Mouse (Mus musculus) left cerebral cortex, adult 8-10 months (tissue): Measurements from ENCODE around the gene Cxcr2. TPM values are rescaled to one million over a fixed set of nuclear protein-coding genes. Genes with fewer than 3 reads are reported as not detected.
"Not testable (repeated sequence)": the region's sequence is repeated elsewhere in the genome, so short reads cannot be mapped to it uniquely, and the experiment has no call there.

Source experiments
- DNase-seq, 2 experiments: peaks; one replicate each; pipeline ENCODE4 v3.0.0; 2022; ENCODE audit warnings: low spot score in 2 of 2
- total RNA-seq, 4 experiments: library from RNA; stranded (reverse); gene quantifications; 2 replicates each; pipeline ENCODE4 v1.2.4; 2022

Gene Cxcr2
- total RNA-seq, 4 experiments from 2014 or later: 0.14 TPM; not detected in 3

DNA sequence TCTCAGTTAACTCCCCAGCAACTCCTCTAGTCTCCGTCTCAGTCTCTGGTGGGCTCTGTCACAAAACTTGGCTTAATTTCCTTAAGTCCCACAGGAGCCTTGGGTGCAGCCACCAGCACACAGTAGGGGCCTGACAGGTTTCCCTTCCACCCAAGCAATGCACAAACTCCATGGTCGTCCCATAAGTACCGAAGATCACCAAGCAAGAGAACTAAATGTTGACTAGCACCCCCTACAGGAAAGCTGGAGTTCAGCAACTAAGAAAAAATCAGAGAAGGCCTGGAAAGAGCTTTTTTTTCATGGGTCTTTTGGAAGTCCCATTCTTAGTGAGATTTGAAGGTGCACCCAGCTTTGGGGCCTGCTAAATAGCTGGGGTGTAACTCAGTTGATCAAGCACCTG, 14.4 kb upstream of the Cxcr2 start:
- DNase-seq: no peak

DNA sequence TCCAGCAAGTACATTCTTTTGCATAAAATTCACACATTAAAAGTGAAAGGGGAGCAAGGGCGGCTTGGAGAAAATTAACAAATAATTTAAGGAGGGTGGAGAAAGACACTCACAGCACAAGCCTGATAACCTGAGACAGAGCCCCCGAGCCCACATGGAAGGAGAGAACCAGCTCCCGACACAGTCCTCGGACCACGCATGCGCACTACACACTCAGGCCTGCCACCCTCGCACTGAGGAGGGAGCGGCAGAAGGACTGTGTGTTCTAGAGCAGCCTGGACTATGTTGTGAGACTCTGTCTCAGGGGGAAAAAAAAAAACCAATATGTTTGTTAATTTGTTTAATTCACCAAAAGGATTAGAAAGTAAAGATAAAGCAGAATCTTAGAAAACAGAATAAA, 12.0 kb upstream of the Cxcr2 start:
- no peak for DNase-seq

DNA sequence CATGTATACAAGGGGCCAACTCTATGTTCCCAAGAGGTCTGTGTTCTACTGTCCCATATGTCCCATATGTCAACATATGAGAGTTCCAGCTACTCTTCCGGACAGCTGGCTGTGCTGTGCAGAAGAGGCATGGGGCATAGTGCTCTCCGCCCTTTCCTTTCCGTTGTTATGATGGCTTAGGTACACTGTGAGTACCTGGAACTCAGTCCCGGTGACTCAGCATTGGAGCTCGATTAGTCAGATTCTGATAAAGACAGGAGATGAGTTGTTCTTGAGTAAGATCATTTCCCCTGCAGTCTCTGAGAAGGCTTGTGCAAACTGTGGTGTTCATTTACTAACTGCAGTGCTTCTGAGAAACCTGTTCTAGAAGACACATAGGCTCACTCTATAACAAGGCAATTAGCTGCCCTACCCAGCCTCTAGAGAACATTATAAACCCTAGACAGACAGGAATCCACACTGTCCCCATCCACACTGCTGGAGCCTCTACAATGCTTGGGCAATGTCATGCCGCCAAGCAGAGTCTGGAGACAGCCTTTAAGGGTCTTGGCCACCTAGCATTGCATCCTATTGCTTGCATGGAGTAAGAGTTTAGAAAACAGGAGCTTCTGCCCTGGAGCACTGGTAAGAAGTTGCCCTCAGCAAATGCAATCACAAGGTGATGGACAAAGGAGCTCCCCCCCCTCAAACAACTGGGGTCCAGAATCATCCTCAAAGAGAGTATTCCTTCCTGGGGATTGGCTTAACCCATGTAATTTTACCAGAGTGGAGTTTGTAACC, 4.5 kb upstream of the Cxcr2 start:
- no peak for DNase-seq

DNA sequence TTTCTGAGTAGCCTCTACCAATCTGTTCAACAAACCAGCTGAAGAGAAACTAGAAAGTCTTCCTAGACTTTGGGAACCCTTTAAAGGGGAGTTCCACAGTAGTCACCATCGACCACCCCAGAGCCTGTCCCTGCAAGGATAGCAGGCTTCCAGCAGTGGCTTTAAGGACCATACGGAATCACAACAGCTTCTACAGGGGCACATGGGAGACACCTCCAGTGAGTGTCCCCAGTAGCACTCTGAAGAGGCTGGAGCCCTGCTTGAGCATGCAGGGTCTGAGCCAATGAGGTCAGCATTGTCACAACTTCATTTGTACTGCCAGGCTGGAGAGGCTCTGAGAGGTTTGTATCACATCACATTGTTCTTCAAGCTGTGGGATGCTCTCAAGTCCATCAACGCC, 3.7 kb upstream of the Cxcr2 start:
- no peak for DNase-seq

DNA sequence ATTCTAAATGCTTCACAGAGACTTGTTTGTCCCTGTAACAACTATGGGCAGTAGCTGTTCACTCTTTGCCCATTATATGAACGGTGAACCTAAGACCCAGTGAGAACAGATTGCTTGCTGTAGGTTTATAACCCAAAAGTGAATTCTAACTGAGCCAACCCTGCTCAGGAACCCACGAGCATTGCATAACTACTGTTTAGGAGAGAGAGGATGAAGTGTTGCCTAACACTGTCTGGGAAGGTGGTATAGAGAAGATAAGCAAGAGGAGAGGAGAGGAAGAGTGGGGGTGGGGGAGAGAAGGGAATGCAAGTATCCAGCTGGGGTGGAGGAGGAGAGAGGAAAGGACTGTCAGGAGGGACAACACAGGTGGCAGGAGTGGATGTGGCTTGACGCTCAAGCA, 2.7 kb upstream of the Cxcr2 start:
- no peak for DNase-seq

DNA sequence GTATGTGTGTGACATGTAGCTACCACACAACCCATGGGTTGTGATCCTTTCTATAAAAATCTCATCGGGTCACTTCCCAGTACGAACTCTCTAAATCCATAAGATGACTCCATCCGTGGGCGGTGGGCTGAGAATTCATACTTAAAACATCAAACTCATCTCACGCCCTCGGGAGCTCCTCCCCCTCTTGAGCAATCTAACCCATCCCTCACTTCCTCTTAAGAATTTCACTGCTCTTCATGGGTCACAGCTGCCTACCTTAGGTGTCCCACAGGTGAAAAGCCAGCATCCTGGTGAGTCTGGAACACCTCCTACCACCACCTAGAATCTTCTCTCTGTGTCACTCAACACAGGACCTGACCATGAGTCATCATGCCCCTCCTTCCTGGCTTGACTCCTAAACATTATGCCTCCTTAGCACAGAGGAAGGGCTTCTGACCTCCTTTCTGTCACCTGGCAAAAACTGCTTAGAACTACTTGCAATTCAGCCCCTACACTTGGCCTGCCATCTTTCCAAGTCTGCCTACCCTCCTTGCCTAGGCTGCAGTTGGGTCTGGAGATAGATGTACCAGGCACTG, 1.7 kb downstream of the Cxcr2 start:
- no peak for DNase-seq

DNA sequence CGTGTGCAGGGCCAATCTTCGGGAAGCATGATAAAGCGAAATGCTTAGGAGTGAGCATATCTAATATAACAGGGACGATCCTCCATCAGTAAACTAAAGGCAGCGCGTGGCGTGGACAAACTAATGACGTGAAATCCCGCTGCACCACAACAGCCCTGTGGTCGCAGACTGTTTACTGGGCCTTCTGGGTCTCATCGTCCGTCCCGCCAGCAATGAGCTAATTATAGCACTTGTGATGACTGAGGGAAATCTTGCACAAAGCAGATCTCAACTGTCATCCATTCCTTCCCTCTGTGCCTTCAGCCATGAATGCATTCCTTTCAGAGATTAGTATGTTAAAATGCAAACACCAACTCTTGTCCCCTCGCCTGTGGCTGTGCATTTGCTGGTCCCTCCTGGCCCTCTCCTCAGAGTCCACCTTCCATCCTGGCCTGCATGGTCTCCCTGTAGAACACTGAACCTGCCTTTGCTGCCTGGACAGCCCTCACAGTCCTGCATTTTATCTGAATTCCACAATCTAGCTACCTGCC, 2.7 kb downstream of the Cxcr2 start:
- no peak for DNase-seq

DNA sequence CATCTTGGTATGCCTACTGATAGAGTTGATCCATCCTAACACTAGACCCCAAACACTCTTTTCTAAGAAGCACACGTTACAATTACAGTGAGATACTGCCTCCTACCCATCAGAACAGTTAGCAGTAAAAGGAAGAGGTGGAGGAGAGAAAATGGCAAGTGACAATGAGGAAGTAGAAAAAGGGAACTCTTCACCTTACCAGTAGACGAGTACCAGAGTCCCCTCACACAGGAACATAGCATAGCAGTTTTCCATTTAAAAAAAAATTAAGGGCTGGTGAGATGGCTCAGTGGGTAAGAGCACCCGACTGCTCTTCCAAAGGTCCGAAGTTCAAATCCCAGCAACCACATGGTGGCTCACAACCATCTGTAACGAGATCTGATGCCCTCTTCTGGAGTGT, 5.8 kb downstream of the Cxcr2 start:
- DNase-seq: not testable (repeated sequence)

DNA sequence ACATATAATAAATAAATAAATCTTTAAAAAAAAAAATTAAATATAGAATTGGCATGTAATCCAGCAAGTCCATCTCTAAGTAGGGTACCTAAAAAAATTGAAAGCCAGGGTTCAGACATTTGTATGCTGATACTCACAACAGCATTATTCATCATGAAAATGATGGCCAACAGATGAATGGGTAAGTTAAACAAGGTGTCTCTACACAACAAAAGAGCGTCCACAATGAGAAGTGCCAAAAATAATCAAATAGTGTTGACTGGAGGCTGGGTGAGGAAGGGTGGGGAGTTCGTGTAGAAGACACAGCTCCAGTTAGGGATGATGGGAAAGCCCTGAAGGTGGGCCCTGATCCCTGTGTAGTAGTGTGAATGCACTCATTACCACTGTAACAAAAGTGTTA, 6.2 kb downstream of the Cxcr2 start:
- DNase-seq: no peak

DNA sequence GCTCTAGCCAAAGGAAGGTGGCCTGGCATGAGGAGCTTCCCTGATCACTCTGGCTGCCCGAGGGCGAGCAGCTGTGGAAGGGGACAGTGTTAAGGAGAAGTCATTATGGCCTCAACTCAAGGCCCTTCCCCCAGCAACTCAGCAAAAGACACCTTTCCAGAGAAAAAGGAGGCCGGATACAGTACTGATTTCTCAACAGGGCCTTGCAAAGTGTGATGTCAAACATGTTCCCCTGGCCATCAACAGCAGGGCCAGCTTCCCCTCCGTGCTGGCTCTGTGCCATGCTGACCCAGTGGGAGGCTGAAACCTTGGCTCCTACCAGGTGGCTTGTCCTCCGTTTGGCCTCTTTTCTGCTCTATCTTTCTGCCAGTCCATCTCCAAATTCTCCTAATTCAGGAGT, 13.3 kb downstream of the Cxcr2 start:
- no peak for DNase-seq

DNA sequence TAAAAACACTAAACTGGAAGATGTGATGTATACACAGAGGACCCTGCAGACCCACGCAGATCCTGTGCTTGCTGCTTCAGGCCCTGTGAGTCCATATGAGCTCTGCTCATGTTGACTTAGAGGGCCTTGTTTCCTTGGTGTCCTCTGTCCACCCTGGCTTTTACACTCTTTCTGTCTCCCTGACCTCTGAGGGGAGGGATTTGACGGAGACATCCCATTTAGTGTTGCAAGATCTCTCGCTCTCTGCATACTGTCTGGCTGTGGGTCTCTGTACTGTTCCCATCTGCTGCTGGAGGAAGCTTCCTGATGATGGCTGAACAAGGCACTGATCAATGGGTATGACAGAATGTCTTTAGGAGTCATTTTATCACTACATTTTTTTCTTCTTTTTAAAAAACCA, 15.9 kb downstream of the Cxcr2 start:
- DNase-seq: no peak

DNA sequence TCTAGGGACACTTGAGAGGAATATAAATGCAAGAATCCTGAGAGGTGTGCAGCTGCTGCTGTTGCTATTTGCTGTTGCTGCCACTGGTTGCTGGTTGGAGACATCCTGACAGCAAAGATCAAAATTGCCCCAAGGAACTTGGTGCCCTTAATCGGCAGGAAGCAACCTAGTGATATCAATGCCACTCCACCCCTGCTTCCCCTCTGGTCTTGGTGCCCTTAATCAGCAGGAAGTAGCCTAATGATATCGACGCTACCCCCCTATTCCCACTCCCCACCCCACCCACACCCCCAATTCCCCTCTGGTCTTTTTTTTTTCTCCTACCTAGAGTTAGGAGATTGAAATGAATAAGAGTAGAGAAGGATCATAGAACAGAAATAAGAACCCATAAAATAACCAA, 18.9 kb downstream of the Cxcr2 start:
- no peak for DNase-seq

DNA sequence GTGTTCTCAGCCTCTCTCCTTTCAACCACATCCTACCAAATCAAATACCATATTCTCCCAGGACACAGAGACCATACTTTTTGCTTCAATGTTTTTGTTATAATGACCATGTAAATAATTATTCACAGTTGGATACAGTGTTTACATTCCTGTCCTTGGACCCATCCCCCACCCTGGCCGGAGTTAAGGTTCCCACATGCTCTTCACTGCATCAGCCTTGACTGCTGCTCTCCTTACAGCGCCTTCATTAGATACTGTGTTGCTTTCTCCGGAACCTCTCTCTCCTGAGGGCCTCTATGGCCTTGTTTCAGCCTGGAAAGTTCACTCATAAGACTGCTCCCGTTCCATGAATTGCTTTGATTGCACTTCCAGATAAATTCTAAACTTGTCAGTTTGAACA, 21.9 kb downstream of the Cxcr2 start:
- DNase-seq: no peak

DNA sequence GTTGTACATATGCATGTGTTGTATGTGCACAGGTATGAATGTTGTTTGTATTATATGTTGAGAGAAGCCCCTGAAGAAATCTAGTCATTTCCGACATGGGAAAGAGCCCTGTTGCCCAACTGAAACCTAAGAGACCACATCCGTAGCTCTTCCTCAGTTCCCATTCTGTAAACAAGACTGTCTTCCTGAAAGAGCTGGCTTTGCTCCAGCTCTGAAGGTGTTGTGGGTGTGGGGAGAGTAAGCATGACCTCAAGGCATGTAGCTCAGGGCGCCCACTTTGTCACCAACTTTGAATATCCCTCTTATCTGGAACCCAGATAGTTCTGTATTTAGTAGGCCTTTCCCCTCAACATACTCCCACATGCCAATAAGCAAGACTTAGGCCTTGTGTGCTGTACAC, 24.8 kb downstream of the Cxcr2 start:
- no peak for DNase-seq

DNA sequence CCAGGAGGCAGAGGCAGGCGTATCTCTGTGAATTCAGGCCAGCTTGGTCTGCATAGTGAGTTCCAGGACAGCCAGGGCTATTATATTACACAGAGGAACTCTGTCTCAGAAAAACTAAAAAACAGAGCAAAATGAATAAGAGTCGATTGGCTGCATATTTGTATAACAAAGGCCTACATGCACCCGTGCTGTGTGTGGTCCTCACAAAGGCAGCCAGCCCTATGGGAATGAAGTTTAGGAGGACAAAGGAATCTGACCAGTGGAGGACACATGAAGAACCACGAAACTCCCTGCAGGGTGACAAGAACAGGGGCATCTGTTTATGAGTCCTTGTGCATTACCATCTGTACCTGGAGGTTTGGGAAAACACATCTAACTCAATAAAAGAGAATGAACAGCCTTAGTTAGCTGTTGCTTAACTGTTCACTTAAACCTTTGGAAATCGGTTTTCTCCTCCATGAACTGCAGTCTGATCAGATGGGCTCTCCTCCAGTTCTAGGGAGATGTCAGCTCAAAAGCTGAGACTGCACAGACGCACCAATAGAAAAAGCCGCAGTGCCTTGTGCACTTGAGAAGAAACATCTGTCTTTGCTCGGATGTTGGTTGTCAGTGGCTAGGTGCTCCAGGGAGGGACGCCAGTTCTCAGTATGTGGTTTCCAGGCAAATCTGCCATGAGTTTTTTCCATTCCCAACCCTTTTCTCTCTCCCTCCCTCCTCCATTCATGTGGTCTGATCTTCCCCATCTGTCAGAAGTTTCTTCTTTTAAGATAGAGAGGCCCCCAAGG, 26.0 kb downstream of the Cxcr2 start:
- no peak for DNase-seq

DNA sequence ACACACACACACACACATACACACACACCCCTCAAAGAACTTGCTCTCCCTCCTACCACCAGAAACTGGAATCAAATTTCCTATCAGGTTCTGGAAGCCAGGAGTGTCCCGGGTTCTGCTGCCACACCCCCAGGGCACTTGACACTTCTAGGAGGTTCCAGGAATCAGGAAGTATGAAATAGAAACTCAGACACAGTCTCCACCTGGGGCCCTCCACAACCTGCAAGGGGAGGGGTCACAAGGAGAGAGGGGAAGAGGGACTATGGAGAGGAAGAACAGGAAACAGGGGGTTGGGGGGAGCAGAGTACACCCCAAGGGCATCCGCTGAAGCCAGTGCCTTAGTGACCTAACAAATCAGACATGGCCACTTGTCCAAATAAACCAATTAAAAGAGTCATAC, 27.7 kb downstream of the Cxcr2 start:
- no peak for DNase-seq

DNA sequence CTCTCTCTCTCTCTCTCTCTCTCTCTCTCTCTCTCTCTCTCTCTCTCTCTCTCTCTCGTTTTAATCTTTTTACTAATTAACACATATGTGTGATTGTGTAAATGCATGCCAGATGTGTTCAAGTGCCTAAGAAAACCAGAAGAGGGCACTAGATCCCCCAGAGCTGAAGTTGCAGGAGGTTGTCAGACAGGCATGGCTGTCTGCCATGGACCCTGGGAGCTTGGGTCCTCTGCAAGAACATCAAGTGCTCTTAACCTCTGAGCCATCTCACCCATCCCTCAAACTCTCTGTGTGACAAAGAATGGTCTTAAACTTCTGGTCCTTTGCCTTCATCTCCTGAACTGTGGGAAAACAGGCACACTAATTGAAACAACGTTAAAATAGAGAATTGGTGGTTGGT, 29.2 kb downstream of the Cxcr2 start:
- DNase-seq: no peak

DNA sequence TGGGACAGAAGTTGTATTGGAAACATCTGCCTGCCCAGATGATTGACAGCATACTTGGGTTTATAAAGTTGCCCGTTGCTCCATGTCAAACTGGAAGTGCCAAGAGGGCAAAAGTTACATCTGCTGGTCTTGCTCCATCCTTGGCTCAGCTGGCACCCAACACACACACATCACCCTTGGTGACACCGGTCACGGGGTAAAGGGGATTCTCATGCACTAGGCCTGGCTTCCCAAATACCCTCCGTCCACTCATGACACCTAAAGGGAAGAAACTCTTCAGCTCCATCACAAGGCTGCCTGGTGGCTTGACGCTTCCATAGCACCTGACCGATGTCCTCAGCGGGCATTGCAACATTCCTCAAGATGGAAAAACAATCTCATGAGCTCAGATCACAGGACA, 36.7 kb downstream of the Cxcr2 start:
- DNase-seq: no peak

DNA sequence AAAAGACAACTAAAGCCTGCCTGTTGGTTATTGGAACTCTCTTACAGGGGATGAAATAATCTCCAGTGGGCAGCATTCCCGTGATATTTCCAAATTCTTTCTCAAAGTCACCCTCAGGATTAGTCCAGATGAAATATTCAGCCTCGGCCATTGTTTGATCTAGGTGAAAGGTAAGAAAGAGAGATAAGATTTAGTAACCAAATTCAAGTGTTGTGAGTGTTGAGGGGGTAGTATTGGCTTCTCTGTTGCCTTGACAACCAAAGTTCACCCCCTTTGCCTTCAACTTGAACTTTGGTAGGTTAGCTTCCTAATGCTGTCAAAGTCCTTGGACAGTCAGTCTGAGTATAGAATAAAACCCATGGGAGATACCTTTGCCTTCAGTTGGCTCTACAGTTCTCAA, 38.9 kb downstream of the Cxcr2 start:
- DNase-seq: no peak

DNA sequence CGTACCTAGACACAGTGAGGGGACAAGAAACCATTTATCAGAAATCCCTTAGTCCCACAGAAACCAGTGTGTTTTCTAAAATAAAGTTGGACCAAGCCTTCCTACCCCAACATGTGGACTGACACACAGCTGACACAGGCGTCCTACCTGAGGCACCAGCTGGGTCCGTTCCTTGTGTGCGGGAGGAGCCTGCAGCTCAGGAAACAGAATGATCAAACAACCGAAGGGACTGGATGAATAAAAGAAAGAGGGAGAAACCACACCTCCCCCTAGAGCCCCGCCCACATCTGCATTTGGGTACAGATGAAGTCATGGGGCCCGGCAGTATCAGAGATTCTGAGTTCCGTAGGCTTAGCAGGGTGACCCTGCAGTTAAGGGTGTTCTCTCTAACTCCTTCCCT, 40.7 kb downstream of the Cxcr2 start, which contains the start of gene Cxcr1:
Cxcr1 (minus strand) TSS at position 187 of the 400 bp plus-strand sequence.
- no peak for DNase-seq

DNA sequence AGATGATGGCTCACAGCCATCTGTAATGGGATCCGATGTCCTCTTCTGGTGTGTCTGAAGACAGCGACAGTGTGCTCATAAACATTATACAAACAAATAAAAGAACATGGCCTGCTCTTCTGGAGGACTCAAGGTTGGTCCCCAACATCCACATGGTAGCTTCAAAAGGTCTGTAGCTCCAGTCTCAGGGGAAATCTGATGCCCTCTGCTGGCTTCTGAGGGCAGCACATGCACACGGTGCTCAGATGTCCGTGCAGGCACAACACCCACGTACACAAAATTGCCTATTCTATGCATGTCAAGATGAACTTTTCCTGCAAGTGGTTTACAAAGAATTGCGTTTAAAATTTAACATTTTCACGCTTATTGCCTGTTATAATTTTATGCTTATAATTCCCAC, 42.2 kb downstream of the Cxcr2 start:
- DNase-seq: no peak
